Mouse (Mus musculus) brain, embryonic 18.5 days (tissue): ENCODE results near the gene Lefty1.
"Not testable (repeated sequence)": the region's sequence is repeated elsewhere in the genome, so short reads cannot be mapped to it uniquely, and the experiment has no call there.

ENCODE experiments used
- DNase-seq: peaks from one replicate; pipeline ENCODE4 v3.0.0-alpha.2; 2012; ENCODE audit warnings: low read depth, low spot score

Gene Lefty1

DNA sequence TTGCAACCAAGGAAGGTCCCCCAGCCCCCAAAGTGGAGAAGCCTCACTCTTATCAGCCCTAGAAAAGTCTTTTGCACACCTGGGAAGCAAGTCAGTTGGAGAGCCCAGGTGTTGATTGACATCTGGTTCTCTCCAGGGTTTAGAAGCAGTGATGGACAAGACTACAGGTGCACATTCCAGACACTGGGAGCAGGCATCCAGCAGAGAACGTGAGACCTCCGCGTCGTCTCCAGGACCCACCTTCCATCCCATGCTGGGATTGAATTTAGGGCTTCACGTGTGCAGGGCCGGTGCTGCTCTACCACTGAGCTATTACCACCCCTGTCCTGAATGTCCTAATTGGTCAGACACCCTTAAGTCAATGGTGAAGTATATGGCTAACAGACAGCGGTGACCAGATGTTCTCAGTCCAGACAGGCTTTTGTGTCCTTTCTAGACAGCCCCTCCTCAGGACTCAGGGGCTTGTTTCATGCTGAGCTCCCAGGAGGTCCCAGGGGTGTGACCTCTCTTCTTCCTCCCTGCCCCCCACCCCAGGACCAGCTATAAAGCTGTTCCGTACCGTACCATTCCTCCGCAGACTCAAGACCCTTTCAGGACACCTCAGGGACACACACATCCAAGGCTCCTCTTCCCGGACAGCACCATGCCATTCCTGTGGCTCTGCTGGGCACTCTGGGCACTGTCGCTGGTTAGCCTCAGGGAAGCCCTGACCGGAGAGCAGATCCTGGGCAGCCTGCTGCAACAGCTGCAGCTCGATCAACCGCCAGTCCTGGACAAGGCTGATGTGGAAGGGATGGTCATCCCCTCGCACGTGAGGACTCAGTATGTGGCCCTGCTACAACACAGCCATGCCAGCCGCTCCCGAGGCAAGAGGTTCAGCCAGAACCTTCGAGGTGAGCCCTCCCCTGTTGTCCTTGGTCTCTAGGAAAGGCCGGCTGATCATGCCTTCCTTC lies at the start of gene Lefty1:
TSS of gene Lefty1 (plus strand) at position 556 of the 953 bp plus-strand sequence.
- no peak for DNase-seq

DNA sequence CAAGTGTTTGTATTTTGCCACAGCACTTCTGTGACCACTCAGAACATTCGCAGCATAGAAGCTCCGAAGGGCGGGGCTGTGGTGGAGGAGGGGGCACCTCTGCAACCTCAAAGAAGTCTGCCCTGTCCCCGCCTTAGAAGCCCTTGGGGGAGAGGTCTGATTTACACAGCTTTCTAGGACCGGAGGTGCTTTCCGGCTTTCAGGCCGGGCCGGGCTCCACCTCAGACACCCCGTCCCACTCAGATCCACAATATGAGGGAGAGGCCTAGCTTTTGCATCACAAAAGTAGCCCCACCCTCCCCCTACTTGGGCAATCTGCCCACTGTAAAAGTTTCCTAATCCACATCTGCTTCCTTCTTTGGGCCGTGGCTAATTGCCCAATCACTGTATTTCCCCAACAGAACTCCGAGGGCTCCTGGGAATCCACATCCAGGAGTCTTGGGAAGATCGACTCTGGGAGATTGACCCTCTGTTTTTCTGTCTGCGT lies 46.2 kb upstream of the Lefty1 start:
- no peak for DNase-seq

DNA sequence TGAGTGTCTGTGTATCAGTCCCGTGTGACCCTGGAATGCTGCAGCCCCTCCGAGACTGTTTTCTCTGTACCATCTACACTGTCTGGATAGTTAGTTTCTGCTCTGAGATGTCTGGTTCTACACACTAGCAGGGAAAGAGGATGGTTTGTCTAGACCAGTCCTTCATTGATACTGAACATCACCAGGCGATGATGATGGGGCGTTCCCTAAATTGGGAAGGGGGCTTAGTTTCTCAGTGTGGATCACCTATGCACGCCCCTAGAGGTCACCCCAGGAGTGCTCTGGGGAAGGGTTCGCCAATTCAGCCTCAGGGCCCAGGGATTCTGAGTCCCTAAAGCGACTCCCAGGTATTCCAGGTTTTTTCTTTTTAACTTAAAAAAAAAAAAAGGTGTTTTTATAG lies 45.6 kb upstream of the Lefty1 start:
- DNase-seq = no peak

DNA sequence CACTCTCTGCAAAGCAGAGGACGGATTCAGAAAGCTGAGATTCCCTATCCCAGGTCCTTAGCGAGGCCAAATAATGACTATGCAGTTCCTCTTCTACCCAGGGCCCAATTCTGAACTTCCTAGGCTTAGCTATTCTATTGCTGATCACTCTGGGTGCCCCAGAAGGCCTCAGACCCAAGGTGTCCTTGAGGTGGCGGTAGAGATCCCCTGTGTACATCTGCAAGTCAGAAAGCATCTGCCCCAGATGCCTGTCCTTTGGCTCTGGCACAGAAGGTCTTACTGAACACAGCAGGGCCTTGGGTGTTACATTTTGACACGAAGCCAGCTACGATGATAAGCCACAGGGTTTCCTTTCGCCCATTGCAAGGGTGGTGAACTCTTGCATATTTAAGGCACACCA lies 45.0 kb upstream of the Lefty1 start:
- no peak for DNase-seq

DNA sequence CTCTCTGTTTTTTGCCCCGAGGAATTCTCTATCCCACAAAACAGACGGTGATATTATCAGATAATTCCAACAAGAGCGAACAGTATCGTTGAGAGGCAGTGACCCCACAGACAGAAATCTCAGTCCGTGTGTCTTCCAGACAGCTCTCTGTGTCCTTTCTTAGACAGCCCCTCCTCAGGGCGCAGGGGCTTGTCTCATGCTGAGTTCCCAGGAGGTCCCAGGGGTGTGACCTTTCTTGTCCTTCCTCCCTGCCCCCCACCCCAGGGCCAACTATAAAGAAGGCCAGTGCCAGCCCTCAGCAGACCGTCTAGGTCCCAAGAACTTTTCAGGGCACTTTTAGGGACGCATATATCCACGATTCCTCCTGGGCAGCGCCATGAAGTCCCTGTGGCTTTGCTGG lies 42.0 kb upstream of the Lefty1 start, which contains the start of gene Lefty2:
TSS of gene Lefty2 (plus strand) at position 301 of the 400 bp plus-strand sequence.
- DNase-seq = no peak

DNA sequence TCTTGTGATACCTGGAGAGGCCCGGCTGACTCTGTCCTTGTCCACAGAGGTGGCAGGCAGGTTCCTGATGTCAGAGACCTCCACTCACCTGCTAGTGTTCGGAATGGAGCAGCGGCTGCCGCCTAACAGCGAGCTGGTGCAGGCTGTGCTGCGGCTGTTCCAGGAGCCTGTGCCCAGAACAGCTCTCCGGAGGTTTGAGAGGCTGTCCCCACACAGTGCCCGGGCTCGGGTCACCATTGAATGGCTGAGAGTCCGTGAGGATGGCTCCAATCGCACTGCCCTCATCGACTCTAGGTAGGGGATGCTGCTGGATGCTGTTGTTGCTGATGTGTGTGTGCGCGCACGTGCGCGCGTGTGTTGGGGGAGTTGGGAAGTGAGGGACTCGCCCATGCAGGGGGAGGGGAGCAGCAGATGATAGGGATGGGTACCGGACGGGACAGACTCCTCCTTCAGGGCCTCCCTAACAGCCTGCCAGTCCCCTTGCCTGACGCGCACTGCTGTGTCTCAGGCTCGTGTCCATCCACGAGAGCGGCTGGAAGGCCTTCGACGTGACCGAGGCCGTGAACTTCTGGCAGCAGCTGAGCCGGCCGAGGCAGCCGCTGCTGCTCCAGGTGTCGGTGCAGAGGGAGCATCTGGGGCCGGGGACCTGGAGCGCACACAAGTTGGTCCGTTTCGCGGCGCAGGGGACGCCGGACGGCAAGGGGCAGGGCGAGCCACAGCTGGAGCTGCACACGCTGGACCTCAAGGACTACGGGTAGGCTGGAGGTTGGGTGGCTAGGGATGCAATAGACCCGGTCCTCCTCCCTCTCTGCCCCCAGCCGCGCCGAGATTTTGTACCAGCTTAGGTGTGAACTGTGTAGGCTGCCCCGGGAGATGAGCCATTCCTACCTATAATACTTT lies 40.5 kb upstream of the Lefty1 start:
- not testable (repeated sequence) for DNase-seq

DNA sequence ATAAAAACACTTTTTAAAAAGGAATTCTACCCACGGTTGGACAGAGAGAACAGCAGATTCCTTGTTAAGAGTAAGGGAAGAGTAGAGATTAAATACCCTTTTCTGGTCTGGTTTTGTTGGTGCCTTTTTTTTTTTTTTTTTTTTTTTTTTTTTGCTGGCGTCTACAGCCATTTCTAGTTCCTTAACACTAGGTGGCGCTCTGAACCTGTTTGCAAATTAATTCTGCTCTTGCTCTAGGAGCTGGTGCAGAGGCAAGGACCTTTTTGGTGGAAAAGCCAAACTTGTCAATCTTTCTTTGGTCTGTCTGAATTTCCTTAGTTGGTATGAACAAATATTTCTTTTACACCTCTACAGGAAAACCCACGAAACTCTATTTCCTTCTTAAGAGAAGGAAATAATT lies 33.7 kb upstream of the Lefty1 start:
- DNase-seq = peak; percentile 36

DNA sequence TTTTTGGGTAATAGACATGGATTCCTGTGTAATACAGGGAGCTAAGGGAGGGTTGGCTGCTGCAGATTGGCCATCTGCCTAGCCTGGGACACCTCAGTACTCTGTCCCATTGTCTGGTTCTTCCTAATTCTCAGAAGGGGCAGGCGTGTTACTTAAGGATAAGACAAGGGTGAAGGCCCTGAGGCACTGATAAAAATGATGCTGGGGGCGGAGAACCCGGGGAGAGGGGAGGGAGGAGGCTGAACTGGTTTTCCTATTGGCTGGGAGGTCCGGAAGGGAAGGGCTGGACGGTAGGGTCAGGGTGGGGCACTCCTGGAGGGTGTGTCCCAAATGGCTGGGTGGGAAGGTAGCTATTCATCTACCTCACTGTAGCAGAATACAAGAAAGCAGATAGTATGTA lies 31.9 kb upstream of the Lefty1 start:
- no peak for DNase-seq

DNA sequence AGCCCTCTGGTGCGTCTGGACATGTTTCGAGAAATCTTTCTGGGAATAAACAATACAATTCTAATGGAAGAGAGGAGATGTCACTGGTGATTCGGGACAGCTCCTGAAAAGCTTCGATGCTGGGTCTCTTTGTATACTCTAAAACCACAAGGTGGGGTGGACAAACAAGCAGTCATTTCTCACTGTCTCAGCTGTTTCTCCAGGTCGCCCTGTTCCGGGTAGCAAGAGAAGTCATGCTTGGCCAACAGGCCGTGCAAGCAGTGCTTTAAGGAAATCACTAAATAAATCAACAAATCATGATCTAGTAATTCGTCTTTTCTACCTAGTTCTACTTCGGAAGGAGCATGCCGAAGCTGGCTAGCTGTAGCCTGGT lies 31.2 kb upstream of the Lefty1 start:
- no peak for DNase-seq

DNA sequence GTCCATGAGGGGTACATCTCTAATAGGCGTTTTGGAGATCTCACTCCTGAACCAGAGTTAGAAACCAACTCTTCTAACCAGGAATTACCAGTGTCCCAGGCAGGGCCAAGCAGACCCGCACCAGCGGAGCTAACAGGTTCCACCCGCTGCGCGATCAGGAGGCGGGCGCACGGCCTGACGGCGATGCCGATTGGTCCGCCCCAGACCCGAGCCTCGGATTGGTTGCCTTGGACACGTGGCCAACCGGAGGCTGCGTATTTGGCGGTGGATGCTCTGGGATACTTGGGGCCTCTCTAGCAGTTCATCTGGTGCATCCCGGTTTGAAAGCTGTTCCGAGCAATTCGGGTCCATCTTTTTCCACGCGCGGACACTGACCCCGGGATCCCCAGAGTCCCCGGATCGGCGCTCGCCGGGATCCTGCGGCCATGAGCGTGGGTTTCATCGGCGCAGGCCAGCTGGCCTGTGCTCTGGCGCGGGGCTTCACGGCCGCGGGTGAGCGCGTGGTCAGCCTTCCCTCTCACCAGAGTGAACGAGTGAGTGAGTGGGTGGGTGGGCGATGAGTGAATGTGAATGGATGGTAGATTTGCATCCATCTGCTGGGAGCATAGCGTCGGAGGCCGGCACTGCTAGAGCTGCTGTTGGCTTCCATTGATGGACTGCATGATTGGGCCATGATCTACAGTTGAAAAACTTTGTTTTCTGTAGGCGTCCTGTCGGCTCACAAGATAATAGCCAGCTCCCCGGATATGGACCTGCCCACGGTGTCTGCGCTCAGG lies 30.6 kb upstream of the Lefty1 start, which contains the start of gene Pycr2:
TSS of gene Pycr2 (plus strand) at position 255 of the 776 bp plus-strand sequence.
- DNase-seq = peak; percentile 88

DNA sequence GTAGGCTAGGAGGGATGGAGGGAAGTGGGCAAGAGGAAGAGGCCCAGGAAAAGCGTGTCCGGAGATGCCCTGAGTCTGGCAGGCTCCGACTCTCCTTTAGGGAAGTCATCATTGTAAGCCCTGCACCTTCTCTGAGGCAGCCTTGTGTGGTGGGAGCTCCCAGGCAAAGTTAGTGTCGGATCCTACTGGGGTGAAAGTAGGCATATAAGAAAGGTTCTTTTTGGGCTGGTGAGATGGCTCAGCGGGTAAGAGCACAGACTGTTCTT lies 30.1 kb upstream of the Lefty1 start:
- DNase-seq = no peak

DNA sequence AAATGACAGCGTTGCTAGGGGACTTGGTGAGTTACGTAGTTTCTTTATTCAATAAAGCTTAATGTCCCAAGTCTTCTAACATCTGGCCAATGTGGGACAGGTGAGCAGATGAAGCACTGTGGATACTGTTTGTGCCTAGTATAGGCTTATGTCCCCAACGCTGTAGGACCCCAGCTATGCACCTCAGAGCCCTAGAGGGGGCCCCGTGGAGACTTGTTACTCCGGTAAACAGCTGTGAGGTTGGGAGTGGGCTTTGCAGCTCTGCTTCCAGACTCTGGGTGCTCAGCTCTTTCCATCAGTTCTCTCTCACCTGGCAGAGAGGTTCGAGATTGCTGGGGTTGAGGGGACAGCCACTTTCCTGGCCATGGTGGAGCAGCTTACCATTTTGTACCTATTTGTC lies 29.5 kb upstream of the Lefty1 start:
- no peak for DNase-seq

DNA sequence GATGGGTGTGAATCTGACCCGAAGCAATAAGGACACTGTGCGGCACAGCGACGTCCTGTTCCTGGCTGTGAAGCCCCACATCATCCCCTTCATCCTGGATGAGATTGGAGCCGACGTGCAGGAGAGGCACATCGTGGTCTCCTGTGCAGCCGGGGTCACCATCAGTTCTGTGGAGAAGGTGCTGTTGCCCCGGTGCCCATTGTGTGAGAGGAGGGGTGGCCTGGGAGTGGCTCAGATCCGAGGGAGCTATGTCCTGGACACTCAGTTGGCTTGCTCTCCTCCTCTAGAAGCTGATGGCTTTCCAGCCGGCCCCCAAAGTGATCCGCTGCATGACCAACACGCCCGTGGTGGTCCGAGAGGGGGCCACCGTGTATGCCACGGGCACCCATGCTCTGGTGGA lies 28.9 kb upstream of the Lefty1 start:
- DNase-seq = no peak

DNA sequence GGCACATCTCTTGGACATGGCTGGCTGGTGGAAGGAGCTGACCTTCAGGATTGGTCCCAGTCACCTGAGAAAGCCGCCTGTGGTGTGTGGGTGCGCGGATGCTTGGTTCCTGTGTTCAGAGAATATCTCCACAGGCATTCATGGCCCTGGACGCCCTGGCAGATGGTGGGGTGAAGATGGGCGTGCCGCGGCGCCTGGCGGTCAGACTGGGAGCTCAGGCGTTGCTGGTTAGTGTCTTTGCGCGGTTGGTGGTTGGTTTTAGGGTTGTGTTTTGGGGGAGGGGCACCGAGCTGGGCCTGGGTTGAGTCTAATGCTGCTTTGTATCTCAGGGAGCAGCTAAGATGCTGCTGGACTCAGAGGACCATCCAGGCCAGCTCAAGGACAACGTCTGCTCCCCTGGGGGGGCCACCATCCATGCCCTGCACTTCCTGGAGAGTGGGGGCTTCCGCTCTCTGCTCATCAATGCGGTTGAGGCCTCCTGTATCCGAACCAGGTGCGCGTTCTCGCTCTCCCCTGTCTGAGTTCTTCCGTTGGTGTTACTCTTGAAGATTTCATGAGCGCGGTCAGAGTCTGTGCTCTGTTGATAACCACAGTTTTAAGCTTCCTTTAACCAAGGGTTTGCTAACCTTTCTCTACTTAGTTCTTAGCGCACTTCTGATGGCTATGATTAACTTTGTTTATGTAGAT lies 28.2 kb upstream of the Lefty1 start:
- DNase-seq = no peak

DNA sequence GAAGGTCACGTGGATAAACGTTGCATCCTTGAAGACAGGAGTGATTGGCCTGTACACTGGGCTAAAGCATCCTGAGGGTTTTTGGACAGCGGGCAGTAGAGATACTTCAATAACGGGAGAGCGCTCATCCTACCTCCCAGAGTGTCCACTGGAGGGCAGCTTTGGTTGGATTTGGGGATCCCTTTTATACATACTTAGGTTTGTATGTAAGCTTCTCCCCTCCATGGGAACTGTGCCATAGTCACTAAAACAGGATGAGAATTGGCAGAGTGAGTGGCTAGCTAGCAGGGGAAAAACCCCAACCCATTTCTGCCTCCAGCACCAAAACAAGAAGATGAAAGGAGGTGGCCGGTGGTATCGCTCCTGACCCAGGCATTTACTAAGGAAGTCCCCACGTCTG lies 23.7 kb upstream of the Lefty1 start:
- DNase-seq = no peak

DNA sequence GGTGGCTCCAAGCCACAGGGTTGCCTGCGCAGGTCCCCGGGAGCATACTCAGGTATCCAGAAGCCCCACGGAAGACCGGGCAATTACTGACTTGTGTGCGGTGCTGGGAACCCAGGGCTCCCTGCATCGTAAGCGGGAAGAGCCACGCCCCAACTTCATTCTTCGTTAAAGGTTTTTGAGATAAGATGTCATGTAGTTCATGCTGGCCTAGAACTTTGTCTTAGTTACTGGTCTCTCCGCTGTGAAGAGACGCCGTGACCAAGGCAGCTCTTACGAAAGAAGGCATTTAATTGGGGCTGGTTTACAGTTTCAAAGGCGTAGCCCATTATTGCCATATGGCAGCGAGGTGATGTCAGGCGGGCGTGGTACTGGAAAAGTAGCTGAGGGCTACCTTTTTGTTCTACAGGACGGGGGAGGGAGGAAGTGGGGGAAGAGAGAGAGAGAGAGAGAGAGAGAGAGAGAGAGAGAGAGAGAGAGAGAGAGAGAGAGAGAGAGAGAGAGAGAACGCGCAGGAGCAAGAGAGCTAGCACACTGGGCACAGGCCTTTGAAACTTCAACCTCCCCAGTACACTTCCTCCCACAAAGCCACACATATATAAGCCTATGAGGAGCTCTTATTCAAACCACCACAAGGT lies 23.1 kb upstream of the Lefty1 start:
- DNase-seq = no peak

DNA sequence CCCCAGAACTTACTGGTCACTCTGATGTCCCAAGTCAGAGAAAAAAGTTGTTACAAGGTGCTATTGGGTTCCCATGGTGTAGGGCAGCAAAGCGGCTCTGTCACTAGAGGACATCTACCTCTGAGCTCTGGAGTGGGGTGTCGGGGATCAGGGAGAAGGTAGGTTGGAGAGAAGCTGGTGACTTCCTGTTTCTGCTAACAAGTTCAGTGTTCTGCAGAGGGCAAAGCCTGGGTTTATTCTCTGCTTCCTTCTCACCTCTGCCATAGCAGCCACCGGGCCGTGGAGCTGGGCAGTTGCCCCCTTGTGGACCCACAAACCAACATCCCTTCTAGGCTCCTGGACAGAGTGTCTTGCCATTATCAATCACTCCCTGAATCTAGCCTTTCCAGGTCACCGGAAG lies 22.0 kb upstream of the Lefty1 start:
- DNase-seq = no peak

DNA sequence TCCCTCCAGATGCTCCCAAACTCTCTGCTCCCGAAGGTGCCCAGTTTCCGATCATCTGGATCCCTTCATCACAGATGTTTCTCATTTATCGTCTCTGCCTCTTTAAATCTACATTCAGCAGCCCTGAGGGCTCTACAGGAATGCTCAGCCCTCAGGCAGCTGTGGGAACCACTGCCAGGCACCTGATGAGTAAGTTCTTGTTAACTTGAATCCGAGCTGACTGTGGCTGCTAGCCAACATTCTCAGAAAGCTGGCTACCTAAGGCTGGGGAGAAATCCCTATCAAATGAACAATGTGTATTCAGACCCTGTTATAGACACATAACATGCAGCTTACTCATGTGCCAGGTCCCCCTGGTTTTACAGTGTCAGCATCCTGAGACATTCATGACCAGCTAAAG lies 21.0 kb upstream of the Lefty1 start:
- no peak for DNase-seq

DNA sequence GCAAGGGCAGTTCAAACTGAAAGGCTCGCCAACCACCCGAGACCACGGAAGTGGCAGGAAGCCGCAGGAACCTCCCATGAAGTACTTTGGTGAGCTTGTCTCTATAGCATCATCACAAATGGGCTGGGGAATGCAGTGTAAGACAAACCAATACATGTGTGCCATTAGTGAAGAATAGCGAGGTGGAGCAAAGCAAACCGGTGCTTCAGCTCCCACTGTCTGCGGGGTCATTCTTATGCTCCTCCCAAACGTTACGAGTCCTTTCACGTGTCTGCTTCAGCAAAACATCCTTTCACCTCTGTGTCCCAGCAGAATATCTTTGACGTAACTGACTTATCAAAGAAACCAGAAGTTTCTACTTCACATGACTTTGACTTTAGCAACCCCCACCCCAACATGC lies 18.4 kb upstream of the Lefty1 start:
- DNase-seq = no peak

DNA sequence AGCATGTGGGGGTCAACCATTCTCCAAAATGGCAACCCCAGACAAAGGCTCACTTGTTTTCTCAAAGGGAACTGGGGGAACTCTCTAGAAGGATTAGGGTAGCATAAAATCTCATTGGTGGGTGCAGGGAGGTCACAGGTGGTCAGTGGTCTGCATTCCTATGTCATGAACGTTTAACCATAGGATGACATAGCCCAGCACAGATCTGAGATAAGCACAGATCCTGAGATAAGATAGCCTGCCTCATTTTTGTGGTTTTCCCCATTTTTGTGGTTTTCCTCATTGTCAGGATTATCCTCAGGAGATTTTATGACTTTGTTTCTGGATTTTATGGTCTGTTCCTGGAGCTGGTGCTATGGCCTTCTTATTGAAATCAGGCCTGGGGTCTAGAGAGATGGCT lies 17.8 kb upstream of the Lefty1 start:
- DNase-seq = no peak

DNA sequence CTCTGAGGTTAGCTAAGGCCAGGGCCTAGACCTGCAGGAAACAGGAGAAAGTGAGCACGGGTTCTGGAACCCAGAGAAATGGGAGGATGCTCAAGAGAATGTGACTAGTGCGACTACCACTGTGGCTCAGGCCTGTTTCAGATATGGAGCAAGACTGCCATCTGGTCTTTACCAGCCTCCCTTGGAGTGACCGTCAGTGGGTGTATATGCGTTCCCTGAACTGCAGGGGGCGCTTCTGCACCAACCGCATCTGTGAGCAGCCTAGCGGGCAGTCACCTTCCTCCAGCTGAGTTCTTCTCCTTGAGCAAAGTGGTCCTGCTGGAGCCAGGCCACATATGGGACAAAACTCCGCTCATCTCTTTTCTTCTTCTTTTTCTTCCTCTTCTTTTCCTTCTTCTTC lies 15.1 kb upstream of the Lefty1 start:
- no peak for DNase-seq
